ENCODE assay signal across 26 mouse cellular contexts in genomic region chr14:118907592-118907991, GRCm38 (mm10). TPM values are rescaled to one million over a fixed set of nuclear protein-coding genes. Genes with fewer than 3 reads are reported as not detected.
DNase-seq lines count a peak whose midpoint lies in the region; ATAC-seq and TF ChIP-seq lines count a peak whose summit lies in the region.
"Had no signal": no experiment of that assay in that cellular context is flagged by ENCODE, and none has a peak within 500 bp of the region (broad histone marks: within the 10 kb centered on the region; RNA-seq: fewer than 3 reads in every experiment).

No protein-coding gene starts in this region.

- no peak for TF ChIP-seq CTCF in heart, postnatal 0 days (IDR thresholded peaks at IDR 0.05; ENCODE audit: low read depth)
- TF ChIP-seq CTCF in lung, postnatal 0 days (IDR thresholded peaks at IDR 0.05), result no peak

- H3K4me2 ChIP-seq in heart, embryonic 11.5 days, result no peak overlapping the region
- peak overlapping the region; percentile 16; the same call in 1 of the 2 replicates for H3K4me2 ChIP-seq in heart, embryonic 14.5 days (ENCODE audit: low read length)
- peak overlapping the region; percentile 31; the same call in 1 of the 2 replicates for H3K4me2 ChIP-seq in heart, postnatal 0 days (ENCODE audit: low read depth, low read length)
- H3K4me2 ChIP-seq in lung, postnatal 0 days (replicated peaks; ENCODE audit: low read depth, low read length), result no peak overlapping the region
- H3K4me2 ChIP-seq: forebrain, embryonic 13.5 days; hindbrain, embryonic 13.5 days; intestine, embryonic 15.5 days had no signal

- no peaks in the 10 kb centered on the region for H3K4me1 ChIP-seq in heart, embryonic 11.5 days (ENCODE audit: control insufficient read depth, insufficient read depth, low read length)
- H3K4me1 ChIP-seq in heart, embryonic 14.5 days (ENCODE audit: control insufficient read depth in 2 of 2, insufficient read depth in 2 of 2, low read length in 2 of 2), result peaks cover 11 to 13% of the 10 kb centered on the region in 2 experiments
- no peaks in the 10 kb centered on the region for H3K4me1 ChIP-seq in heart, postnatal 0 days (ENCODE audit: control insufficient read depth, insufficient read depth)
- peaks cover 3% of the 10 kb centered on the region; the same call in 1 of the 2 replicates for H3K4me1 ChIP-seq in lung, postnatal 0 days (ENCODE audit: insufficient read depth, low read depth, low read length)

- H3K27me3 ChIP-seq in heart, embryonic 11.5 days (ENCODE audit: control insufficient read depth, insufficient read depth, low read length), result no peaks in the 10 kb centered on the region
- H3K27me3 ChIP-seq in heart, embryonic 14.5 days (ENCODE audit: control insufficient read depth, insufficient read depth, low read length), result no peaks in the 10 kb centered on the region
- no peaks in the 10 kb centered on the region for H3K27me3 ChIP-seq in heart, postnatal 0 days (ENCODE audit: control insufficient read depth, insufficient read depth, low read length)
- H3K27me3 ChIP-seq in lung, postnatal 0 days (replicated peaks; ENCODE audit: insufficient read depth, low read length), result no peaks in the 10 kb centered on the region
- H3K27me3 ChIP-seq: forebrain, embryonic 13.5 days; hindbrain, embryonic 13.5 days; intestine, embryonic 15.5 days; Patski had no signal

- H3K36me3 ChIP-seq in heart, embryonic 11.5 days (ENCODE audit: control insufficient read depth, insufficient read depth, low read length), result peaks cover 8% of the 10 kb centered on the region
- peaks cover 60% of the 10 kb centered on the region for H3K36me3 ChIP-seq in heart, embryonic 14.5 days (ENCODE audit: control insufficient read depth, insufficient read depth, low read length)
- no peaks in the 10 kb centered on the region for H3K36me3 ChIP-seq in heart, postnatal 0 days (replicated peaks; ENCODE audit: control insufficient read depth, insufficient read depth, low read length)
- H3K36me3 ChIP-seq in lung, postnatal 0 days (ENCODE audit: insufficient read depth, low read length), result no peaks in the 10 kb centered on the region
- H3K36me3 ChIP-seq: intestine, embryonic 15.5 days had no signal

- no peak for ATAC-seq in heart, embryonic 11.5 days (replicated peaks; ENCODE audit: insufficient number of reproducible peaks, low FRiP score, low TSS enrichment)
- 0 out of 2 replicates have a peak, but pooled peaks have one; percentile 19 for ATAC-seq in heart, embryonic 14.5 days (ENCODE audit: insufficient number of reproducible peaks, insufficient read depth, low FRiP score, low read depth)
- ATAC-seq in heart, postnatal 0 days (ENCODE audit: insufficient read depth, low read depth), result peak; percentile 60
- ATAC-seq in lung, postnatal 0 days, result peak; percentile 25
- ATAC-seq: forebrain, embryonic 13.5 days; forebrain, embryonic 16.5 days; hindbrain, embryonic 16.5 days; intestine, embryonic 15.5 days; Patski had no signal

- H3K9ac ChIP-seq in heart, embryonic 11.5 days (ENCODE audit: low read depth, low read length), result no peak overlapping the region
- peak overlapping the region; percentile 21; the same call in 1 of the 2 replicates for H3K9ac ChIP-seq in heart, embryonic 14.5 days (ENCODE audit: low read length)
- no peak overlapping the region for H3K9ac ChIP-seq in heart, postnatal 0 days (replicated peaks; ENCODE audit: low read depth, low read length)
- H3K9ac ChIP-seq in lung, postnatal 0 days (replicated peaks; ENCODE audit: low read depth), result no peak overlapping the region
- H3K9ac ChIP-seq: forebrain, embryonic 13.5 days; hindbrain, embryonic 13.5 days; intestine, embryonic 15.5 days had no signal

- no peak overlapping the region for H3K4me3 ChIP-seq in heart, embryonic 11.5 days (ENCODE audit: low read depth, low read length)
- no peak overlapping the region for H3K4me3 ChIP-seq in heart, embryonic 14.5 days (ENCODE audit: control insufficient read depth in 1 of 2, insufficient read depth in 1 of 2, low read depth in 1 of 2, low read length in 2 of 2)
- no peak overlapping the region for H3K4me3 ChIP-seq in heart, postnatal 0 days (ENCODE audit: low read depth, low read length)
- no peak overlapping the region for H3K4me3 ChIP-seq in lung, postnatal 0 days (ENCODE audit: low read depth, low read length)
- H3K4me3 ChIP-seq: forebrain, embryonic 10.5 days; forebrain, embryonic 13.5 days; heart, embryonic 10.5 days; hindbrain, embryonic 10.5 days; hindbrain, embryonic 13.5 days; intestine, embryonic 15.5 days had no signal

- no peaks in the 10 kb centered on the region for H3K9me3 ChIP-seq in heart, embryonic 11.5 days (replicated peaks; ENCODE audit: control insufficient read depth, low read length)
- no peaks in the 10 kb centered on the region for H3K9me3 ChIP-seq in heart, embryonic 14.5 days (ENCODE audit: control insufficient read depth, low read length)
- no peaks in the 10 kb centered on the region for H3K9me3 ChIP-seq in heart, postnatal 0 days (replicated peaks; ENCODE audit: control insufficient read depth, low read length)
- H3K9me3 ChIP-seq in lung, postnatal 0 days (ENCODE audit: low read length), result no peaks in the 10 kb centered on the region
- H3K9me3 ChIP-seq: forebrain, embryonic 10.5 days; forebrain, embryonic 13.5 days; heart, embryonic 10.5 days; hindbrain, embryonic 10.5 days; hindbrain, embryonic 13.5 days; intestine, embryonic 15.5 days had no signal

- peak; percentile 86 for DNase-seq in heart, adult 11 months
- no peak for DNase-seq in heart, adult 9 months (ENCODE audit: low spot score in 2 of 2)
- no peak for DNase-seq in heart, postnatal 0 days (ENCODE audit: low spot score)
- DNase-seq in heart, postnatal 14 days, result no peak
- DNase-seq in lung, postnatal 0 days (ENCODE audit: low spot score), result no peak
- DNase-seq in lung, postnatal 25 days (ENCODE audit: low spot score), result no peak
- DNase-seq: adrenal gland, postnatal 10 days; adrenal gland, postnatal 36 days; cerebellum, adult 18-20 months; cerebellum, adult 9-10 months; cerebellum, postnatal 14 days; gastrocnemius, postnatal 10 days; gastrocnemius, postnatal 36 days; kidney, adult 11 months had no signal

- no peak overlapping the region for H3K27ac ChIP-seq in heart, embryonic 11.5 days (ENCODE audit: low read depth, low read length)
- H3K27ac ChIP-seq in heart, embryonic 14.5 days (replicated peaks in 1 of 2; ENCODE audit: control insufficient read depth in 1 of 2, insufficient read depth in 1 of 2, low read depth in 2 of 2, low read length in 2 of 2), result no peak overlapping the region; a peak in 1 of 4 replicates
- H3K27ac ChIP-seq in heart, postnatal 0 days (ENCODE audit: low read depth), result no peak overlapping the region
- H3K27ac ChIP-seq in lung, postnatal 0 days (ENCODE audit: low read length), result no peak overlapping the region
- H3K27ac ChIP-seq: forebrain, embryonic 10.5 days; forebrain, embryonic 13.5 days; heart, embryonic 10.5 days; hindbrain, embryonic 10.5 days; hindbrain, embryonic 13.5 days; intestine, embryonic 15.5 days had no signal

- WGBS in heart, embryonic 11.5 days (ENCODE audit: insufficient replicate concordance), result 57% methylated on average over 8 of the region's 8 CpGs
- 27% methylated on average over 8 of the region's 8 CpGs for WGBS in heart, embryonic 14.5 days
- WGBS in heart, postnatal 0 days, result 27% methylated on average over 8 of the region's 8 CpGs
- WGBS in lung, postnatal 0 days, result 47% methylated on average over 8 of the region's 8 CpGs

- intact Hi-C loops in heart, postnatal 14 days (cut with DNase I), result no loop called here

- TF ChIP-seq EP300 in heart, postnatal 0 days (IDR thresholded peaks at IDR 0.05; ENCODE audit: low read depth), result no peak
- no peak for TF ChIP-seq EP300 in lung, postnatal 0 days (IDR thresholded peaks at IDR 0.05)

RNA-seq across cellular contexts. Expression of gene Dzip1, which starts 17.7 kb away (rescaled TPM):
- polyA plus RNA-seq in heart, embryonic 11.5 days (2014; fragmentation: Nextera tagmentation; extraction: Ambion mirVana), result 11.3 and 13.2 TPM in 2 replicates
- 6.8 and 7.3 TPM in 2 replicates for polyA plus RNA-seq in heart, embryonic 14.5 days (2014; fragmentation: Nextera tagmentation; extraction: Ambion mirVana)
- total RNA-seq in heart, postnatal 0 days (2014; rRNA removed; ENCODE audit: low replicate concordance), result 3.4 and 7.5 TPM in 2 replicates
- polyA plus RNA-seq in heart, postnatal 0 days (2015; fragmentation: Nextera tagmentation; extraction: Ambion mirVana), result 1.2 and 1.3 TPM in 2 replicates
- 1 to 10 TPM; 3.0 to 4.1 TPM for total RNA-seq in heart, postnatal 14 days (2021)
- 4.0 and 5.0 TPM in 2 replicates for polyA plus RNA-seq in lung, postnatal 0 days (2015; fragmentation: Nextera tagmentation; extraction: Ambion mirVana)
- total RNA-seq: granulocyte monocyte progenitor cell, adult 5-6 weeks had no signal

RNA-seq across cellular contexts. Expression of gene Dnajc3, which starts 30.2 kb away (rescaled TPM):
- 32.8 and 37.6 TPM in 2 replicates for polyA plus RNA-seq in heart, embryonic 11.5 days (2014; fragmentation: Nextera tagmentation; extraction: Ambion mirVana)
- 24.4 and 26.5 TPM in 2 replicates for polyA plus RNA-seq in heart, embryonic 14.5 days (2014; fragmentation: Nextera tagmentation; extraction: Ambion mirVana)
- total RNA-seq in heart, postnatal 0 days (2014; rRNA removed; ENCODE audit: low replicate concordance), result 15.6 and 19.7 TPM in 2 replicates
- polyA plus RNA-seq in heart, postnatal 0 days (2015; fragmentation: Nextera tagmentation; extraction: Ambion mirVana), result 17.2 and 19.8 TPM in 2 replicates
- total RNA-seq in heart, postnatal 14 days (2021), result 10 to 100 TPM; 26.2 to 28.5 TPM
- polyA plus RNA-seq in lung, postnatal 0 days (2015; fragmentation: Nextera tagmentation; extraction: Ambion mirVana), result 54.1 and 58.3 TPM in 2 replicates

Comparison
In these comparisons a context has a peak if more than half of its experiments do, and no peak if none do; other contexts are left out.
1. H3K4me2 ChIP-seq: peak in heart, embryonic 14.5 days (single experiment) and heart, postnatal 0 days (single experiment); none in heart, embryonic 11.5 days (single experiment) and lung, postnatal 0 days (single experiment).